Mouse (Mus musculus) layer of hippocampus, postnatal 36 days (tissue): ENCODE measurements around the gene Cdc6. TPM values are rescaled to one million over a fixed set of nuclear protein-coding genes. Genes with fewer than 3 reads are reported as not detected.

Experiments used
- DNase-seq, 2 experiments: peaks; one replicate each; pipeline ENCODE4 v3.0.0; 2022
- total RNA-seq, 2 experiments: library from RNA; stranded (reverse); gene quantifications; 2 replicates each; pipeline ENCODE4 v1.2.3; 2021

The Cdc6 gene
- total RNA-seq, 2 experiments from 2014 or later, result 0.50 to 0.88 TPM

DNA sequence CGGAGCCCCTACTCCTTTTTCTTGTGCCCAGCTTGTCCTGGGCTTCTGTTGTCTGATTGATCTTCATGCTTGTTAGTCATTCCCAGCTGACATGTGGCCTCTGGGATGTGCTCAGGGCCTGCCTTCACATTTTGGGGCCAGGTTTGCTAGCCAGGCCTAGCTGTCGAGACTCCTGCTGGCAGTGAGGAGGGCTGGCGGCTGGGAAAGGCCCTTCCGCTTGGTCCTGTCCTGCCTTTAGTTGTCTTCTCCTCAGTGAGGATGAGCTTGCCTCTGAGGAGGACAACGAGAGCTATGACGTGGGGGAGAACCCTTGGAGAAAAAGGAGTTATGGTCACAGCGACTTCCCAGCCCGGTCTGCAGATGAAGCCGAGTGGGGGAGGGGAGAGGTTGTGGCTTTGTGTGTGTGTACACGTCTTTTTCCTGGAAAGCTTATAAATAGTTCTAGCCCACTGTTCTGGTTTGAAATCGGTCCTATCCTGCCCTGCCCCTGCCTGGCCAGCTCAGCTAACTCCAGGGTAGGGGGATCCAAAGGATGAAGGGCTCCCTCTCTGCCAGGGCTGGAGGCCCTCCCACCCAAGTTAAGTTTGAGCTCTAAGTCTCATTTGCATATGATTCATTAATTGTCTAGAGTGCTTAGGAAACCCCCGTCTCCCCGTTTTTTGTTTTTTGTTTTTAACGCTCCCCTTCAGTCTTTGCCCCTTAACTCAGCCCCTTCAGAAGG, 36.3 kb downstream of the Cdc6 start:
- DNase-seq, result no peak

DNA sequence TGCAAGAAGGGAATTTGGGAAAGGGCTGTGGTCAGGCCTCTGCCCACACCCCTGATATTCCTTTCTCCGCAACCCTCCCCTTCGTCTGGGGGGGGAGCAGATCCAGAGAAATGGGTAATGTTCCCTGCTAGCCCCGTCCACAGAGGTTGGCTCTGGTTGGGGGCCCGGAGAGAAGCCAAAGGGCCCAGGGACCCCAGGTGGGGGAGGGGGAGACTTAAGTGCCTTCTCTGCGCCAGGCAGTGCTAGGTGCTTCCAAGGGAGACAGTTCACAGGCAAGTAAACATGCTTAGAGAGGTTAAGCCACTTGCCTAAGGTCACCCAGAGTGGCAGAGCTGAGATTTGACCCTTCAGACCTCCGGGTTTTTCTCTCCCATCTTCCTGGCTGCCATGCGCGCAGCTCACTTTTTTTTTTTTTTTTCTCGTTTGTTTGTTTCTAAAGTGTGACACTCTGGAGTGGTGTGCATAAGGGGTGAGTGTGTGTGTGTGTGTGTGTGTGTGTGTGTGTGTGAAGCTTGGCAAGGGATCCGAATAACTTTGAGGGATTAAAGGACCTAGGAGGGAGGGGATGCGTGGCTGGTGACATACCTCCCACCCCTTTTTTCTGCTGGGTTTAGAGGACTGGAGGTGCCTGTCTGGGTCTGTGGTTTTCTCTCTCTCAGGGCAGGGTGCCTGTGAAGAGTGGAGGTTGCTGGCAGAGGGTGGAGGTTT, 37.5 kb downstream of the Cdc6 start:
- DNase-seq, result no peak

DNA sequence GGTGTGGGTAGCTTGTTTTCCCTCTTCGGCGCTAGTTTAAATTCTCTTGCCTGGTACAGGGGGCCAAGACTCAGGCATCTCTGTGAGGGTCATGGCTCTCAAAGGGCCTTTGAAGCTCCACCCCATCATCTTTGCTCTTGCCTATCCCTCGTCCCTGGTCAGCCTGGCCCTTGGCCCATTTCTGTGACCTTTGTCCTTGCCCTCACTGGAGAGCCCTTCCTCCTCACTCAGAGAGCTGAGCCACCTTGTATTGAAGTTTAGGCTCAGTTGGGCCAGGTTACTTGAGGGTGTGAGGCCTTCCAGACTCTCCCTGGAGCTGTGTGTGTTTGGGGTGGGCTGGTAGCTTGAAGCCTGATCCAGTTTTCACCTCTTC, 38.0 kb downstream of the Cdc6 start:
- DNase-seq, result no peak

DNA sequence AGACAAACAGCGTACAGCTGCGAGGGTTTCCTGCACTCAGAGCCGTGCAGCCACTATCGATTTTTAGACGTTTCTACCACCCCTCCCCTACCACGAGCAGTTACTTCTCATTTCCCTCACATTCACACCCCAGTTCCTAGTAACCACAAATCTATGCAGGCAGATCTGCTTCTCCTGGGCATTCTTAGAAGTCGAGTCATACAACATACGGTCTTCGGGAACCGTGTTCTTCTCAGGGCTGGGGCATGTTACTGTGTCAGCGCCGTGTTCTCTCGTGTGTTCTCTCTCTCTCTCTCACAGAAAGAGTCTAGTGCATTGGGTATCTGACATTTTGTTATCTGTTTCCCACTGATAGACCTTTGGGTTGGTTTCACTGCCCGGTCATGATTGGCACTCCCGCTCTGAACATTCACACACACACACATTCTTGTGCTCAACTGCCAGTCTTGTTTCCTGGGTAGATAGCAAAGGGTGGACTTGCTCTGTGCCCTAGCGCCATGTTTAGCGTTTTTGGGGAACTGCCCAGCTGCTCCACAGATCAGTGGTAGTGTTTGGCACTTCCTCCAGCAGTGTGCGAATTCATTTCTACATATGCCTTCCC, 40.5 kb downstream of the Cdc6 start:
- DNase-seq, result no peak

DNA sequence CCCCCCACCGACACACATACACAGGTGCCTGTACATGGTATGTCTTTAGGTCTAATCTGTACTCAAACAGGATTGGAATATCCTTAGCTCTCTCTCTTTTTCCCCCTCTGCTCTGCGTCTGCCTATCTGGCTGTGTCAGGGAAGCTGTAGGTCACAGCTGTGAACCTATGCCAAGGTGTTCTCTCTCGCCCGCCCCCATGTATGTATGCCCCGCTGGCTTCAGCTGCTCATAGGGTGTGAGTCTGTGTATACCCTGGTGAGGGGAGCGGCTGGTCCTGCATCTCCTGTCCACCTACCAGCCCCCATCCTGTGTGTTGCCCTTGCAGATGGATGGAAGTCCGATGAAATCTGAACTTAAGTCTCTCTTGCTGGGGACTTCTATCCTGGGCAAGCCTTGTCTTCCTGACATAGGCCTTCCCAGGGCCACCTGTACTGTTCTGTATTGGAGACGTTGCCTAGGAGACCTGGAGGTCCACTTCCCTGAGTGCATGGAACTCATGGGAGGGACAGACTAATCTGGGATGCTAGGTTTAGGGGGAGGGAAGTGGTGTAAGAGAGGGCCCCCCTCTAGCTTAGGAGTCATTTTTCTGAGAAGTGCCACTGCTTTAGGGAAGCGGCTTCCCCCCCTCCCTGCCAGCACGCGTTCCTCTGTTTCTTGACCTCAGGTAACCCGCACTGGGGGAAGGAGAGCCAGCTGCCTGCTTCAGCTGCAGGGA, 41.8 kb downstream of the Cdc6 start:
- no peak for DNase-seq

DNA sequence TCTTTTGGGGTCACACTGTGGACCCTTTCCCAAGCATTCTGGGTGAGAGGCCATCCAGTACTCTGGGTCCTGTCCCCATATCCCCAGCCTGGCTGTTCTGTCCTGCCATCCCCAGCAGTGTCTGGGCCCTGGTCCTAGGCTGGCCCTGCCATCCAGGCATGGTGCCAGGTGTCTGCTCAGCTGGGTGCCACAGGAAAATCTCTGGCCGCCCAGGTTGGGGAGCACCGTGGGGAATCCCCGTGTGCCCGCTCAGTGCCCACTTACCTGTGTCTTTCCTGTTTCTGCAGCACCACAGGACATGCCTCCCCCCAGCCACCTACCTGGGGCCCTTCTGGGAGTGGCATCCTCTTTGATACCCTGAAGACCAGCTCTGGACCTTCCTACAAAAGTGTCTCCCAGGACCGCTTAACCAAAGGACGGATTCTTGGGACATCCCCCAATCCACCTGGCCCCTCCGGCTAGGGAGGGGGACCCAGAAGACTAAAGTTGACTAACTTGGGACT, 42.4 kb downstream of the Cdc6 start:
- no peak for DNase-seq

DNA sequence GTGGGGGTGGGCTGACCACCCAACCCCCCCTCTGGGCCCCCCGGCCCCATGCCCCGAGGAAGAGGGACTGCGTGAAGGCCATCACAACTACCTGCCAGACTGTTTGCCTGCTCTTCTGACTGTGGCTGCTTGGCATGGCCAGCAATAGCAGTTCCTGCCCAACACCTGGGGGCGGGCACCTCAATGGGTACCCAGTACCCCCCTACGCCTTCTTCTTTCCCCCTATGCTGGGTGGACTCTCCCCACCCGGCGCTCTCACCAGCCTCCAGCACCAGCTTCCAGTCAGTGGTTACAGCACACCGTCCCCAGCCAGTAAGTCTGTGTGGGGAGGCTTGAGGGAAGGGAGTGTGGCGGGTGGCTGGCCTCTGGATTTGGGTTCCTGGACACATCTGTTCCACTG, 42.9 kb downstream of the Cdc6 start:
- no peak for DNase-seq

DNA sequence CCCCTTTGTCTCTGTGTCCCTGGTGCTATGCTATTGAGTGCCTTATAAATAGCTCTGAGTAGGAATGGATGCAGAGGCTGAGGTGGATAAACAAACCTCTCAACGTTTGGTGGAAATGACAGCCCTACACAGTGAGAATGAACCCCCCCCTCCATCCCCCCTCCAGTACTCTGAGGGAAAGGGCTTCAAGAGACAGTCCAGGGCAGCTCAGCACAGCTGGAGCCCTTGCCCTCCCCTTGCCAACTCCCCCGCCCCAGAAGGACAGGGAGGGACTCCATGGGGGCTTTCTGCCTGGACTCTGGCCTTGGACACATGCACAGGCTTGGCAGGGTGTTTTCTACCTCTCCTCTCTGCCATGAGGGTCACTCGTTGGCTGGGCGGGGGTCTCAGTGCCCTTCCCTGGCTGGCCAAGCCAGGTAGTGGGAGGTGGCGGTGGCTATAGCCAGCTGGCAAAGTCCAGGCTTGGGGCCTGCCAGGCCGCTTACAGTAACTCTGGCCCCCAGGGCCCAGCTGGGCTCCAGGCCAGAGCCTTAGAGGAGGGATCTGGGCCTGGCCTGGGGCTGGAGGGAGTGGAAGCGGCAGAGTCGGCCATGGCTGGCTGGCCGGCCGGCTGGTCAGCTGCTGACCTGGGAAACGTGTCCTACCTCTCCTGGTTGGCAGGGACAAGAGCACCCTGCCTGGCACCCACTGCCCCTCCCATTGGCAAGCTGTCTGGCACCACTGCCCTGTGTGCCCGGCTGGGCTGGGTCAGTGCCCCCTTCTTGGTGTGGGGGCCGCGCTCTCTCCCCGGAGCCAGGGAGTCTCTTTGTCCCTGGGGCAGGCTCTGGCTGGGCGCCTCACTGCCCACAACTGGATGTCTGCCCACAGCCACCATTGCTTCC, 43.7 kb downstream of the Cdc6 start:
- DNase-seq, result peak in 1 of 2 experiments; percentile 60

DNA sequence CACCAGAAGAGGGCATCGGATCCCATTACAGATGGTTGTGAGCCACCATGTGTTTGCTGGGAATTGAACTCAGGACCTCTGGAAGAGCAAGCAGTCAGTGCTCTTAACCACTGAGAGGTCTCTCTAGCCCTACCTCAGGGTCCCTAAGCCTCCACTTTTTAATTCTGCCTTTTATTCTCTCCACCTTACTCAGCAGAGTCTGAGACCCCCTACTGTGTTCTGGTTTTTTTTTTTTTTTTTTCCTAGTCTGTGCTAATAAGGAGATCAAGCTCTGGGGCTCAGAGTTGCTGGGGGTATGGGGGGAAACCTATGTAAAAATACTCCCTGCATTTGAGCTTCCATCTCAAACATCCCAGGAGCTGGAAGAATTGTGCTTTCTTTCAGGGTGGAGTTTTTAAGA, 44.5 kb downstream of the Cdc6 start:
- no peak for DNase-seq

DNA sequence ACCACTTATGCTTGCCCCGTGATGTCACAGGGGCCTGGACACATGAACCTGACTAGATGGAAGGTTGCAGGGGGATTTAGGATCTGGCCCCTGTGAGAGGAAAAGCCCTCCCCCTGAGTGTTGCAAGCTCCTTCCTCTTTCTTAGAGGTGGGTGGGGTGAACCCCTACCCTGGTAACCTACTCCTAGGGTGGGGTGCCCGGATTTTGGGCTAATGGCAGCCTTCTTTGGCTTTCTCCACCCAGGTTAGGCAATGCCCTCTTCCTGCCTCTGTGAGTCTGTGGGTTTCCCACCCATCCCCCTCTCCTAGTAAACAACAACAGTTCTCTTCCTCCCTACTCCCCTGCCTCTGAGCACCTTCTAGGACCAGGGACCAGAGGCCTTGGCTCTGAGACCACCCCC, 45.1 kb downstream of the Cdc6 start:
- DNase-seq, result no peak

DNA sequence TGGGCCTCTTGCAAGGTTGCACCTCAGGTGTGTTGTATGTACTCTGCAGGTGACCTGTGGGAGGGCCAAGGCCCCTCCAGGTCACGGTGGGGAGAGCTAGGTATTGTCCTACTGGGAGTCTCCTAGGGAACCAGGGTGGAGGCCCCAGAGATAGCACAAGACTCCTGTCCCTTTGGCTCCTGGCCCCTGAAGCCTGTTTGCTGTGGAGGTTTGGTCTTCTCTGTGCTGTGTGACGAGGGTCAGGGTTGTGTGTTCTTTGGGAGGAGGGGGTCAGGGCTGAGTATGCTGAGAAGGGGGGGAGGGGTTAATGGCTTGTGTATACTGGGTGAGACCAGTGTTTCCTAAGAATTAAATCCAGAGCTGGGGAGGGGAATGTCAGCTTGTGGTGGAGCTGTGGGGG, 45.8 kb downstream of the Cdc6 start:
- DNase-seq, result no peak

DNA sequence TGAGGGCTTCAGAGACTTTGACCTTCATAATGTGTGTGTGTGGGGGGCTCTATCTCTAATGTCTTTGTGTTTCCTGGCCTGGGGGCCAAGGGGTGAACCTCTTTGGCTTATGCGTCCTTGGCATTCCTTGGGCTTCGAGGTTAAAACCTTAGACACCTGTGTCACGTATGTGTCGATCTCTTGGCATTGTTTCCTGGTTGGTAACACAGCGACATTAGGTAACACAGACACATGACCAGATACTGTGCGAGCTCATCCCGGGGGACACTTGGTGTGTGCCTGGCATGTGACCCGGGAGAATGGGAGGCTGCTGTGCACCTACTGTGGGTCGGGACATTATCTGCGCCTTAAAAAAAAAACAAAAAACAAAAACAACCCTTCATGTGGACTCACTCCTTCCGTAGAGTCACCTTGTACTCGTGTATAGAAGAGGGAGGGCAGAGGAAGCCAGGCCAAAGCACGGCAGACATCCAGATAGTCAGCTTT, 46.3 kb downstream of the Cdc6 start:
- DNase-seq, result no peak

DNA sequence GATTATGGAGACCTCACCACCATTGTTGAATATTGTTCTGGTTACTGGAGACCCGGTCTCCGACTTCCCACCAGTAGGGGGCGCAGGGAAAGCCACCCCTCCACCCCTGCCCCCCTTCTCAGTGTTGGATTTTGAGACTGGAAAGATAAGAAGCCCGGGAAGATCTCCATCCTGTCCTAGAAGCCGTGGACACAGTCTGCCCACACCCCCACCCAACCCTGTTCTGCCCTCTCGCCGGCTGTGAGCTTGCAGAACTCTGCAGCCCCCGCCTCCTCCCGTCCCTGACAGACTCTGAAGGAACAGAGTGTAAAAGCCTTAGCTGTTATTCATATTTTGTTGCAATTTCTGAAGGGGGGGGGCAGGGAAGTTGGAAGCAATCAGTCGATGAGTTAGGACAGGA, 46.8 kb downstream of the Cdc6 start:
- DNase-seq, result no peak

DNA sequence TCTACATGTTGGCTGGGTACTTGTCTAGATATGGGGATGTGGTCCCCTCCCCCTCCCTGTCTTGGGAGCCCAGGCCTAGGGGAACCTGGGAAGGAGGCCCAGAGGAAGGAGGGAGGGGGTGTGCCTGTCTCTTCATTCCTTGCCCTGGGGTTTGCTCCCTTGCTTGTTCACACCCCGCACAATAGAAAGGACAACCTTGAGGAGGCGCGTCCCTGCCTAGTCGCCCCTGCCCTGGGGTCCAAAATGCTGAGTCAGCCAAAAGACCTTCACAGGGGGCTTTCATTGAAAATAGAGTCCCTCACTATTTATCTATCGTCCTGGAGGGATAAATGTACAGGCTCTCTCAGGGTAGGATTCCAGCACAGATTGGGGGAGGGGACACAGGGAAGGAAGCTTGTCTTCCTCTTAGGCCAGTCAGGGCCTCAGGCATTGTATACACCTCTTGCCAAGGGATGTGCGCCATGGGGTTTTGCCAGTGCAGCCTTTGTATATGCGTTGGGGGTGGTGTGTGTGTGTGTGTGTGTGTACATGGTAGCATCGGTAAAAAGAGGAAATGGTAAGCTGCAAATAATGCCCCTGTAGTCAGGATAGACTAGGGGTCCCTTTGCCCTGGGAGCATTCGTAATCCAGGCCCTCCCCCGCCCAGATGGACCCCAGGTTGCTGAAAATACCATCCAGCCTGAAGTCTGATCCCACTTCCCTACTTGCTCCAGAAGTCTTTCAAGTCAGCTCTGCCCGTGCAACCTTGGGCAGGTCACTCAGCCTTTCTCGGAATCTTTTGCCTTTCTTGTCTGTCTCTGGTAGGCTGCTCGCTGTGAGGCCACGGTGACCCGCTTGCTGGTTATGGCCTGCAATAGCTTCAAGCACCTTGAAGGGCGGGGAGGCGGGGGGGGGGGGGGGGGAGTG, 47.5 kb downstream of the Cdc6 start:
- no peak for DNase-seq

DNA sequence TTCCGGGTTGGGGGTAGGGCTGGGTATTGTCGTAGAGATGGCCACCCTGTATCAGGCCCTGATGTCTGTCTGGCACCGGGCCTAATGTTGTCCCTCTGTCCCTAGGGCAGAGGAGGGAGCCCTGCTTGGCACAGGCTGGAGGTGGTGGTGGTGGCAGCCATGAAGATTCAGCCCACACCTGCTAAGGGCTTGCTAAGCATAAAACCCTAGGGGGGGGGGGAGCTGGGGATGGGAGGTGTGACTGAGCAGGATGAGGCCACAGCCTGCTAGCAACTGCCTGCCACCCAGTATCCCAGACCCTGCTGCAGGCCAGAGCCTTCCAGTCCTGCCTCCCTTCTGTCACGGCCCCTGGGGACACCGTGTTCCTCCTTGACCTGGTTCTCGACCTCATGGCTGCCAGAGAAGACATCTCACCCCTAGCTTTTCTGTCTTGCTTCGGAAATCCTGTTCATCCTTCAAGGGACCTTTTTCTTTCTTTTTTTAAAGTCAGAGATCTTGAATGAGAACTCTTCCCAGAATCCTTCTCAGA, 48.2 kb downstream of the Cdc6 start:
- no peak for DNase-seq

DNA sequence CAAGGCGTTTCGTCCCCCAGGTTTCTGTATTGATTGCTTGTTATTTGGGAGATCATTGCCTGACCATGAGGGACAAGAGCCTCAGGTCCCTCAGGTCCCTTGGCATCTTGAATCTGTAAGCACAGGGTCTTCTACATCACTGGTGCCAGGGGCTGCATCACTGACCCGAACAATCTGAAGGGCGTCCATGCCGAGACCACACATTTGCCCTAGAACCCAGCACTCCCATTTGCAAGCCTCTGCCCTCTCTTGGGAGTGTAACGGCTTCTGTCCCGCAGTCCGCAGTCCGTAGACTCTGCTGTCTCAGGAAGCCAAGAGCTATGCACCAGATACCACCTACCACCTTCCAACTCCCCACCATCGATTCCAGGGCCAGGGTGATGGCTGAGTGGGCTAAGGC, 48.7 kb downstream of the Cdc6 start:
- DNase-seq, result no peak

DNA sequence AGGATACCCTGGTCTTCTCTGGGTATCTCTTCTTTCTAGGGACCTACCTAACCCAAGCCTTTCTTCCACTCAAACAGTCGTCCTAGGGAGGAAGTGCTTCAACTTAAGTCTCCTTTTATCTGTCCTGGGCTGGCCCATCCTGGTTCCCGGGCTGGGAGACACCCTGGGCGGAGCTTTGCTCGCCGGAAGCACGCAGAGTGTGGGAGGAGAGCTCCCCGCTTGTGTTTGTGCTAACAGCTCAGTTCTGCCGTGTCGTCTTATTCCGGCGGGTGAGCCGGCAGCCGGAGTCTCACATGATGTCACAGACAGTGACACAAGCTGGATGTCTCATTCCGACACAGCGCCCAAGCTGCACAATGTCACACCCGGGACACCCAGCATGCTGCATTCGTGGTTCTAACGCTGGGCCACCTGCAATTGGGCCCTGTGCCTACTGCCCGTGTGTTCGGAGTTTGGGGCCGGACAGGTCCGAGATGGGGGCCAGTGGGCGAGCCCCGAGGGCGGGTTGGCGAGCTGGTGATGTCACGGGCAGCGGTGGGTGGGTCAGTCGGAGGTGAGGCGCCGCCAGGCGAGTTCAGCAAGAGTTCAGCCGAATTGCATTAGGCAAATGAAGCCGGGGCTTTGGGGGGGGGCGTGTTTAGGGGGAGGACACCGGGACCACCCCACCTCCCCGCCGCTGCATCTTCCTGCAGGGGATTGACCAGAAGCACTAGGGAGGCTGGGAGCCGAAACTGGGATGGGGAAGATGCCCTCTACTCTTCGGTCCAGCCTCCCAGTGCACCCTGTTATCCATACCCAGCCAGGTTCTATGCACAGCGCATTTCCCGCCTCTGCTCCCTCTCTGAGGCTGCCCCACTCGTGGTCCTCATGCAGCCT, 52.1 kb downstream of the Cdc6 start:
- peak in 1 of 2 experiments; percentile 72 for DNase-seq

DNA sequence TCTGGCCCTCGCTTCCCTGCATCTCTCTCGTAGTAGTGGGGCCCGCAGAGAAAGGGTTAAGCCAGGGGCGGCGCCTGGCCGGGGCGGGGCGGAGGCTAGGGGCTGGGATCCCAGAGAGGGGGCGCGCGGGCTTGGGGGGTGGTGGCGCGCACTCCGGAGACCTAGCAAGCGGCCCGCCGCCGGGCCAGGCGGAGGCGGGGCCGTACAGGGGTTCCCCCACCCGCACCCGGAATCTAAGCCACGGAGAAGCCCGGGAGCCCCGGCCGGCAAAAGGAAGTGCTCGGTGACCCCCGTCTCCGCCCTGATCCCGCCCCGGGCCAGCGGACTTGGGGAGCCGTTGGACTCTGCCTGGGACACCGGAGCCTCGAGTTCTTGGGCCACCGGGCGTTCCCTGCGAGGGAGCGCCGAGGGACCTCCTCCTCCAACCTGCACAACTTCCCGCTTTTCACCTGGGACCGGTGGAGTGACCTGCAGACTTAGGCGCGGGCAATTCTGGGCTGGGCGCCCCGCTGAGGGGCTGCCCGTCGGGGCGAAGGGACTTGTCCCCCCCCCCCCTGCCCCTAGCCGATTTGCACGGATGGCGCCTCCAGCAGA, 52.8 kb downstream of the Cdc6 start:
- DNase-seq, result no peak

DNA sequence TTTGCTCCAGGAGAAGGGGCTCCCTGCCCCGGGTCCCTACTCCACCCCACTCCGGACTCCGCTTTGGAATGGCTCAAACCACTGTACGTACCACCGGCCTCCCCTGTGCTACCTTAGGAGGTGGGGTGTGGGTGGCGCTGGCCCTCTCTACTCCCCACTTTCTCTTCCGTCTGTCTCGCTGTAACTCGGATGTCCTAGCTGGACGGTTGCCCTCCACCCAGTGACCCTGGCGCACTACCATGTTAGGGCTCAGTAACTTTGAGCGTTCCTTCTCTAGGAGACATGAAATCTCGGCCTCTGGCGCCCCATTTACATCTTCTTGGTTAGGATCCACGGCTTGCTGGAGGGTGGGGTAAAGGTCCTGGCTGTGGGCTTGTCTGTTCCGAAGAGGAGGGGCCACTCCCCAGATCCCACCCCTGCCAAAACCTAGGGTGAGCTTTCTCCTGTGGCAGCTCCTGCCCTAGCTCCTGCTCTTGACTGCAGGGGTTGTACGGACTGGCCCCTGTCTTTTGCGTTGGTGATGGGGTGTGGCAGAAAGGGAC, 53.5 kb downstream of the Cdc6 start:
- no peak for DNase-seq
